Mouse (Mus musculus) liver, adult 2 months (tissue): ENCODE results near the gene Epas1. TPM values are rescaled to one million over a fixed set of nuclear protein-coding genes. Genes with fewer than 3 reads are reported as not detected.
A peak's percentile ranks its signal among the peaks of the same experiment; 100 is the strongest.

Experiments
- DNase-seq: peaks from one replicate; pipeline ENCODE4 v3.0.0-alpha.2; 2011; ENCODE audit warnings: low read depth, low spot score; ENCODE audit errors: extremely low read depth
- H3K27ac ChIP-seq: fragments of 200-500 bp; replicated peaks from 2 replicates; pipeline ENCODE4 v1.5.1; 2012; ENCODE audit warnings: low read depth, mild to moderate bottlenecking, control low read depth, inconsistent platforms, low read length; ENCODE audit not compliant: insufficient read depth
- H3K27me3 ChIP-seq: fragments of 200-500 bp; 2 replicates; pipeline ENCODE4 v1.6.1; 2012; ENCODE audit warnings: mild to moderate bottlenecking, moderate library complexity, low read length, inconsistent platforms; ENCODE audit not compliant: control insufficient read depth, insufficient read depth
- H3K36me3 ChIP-seq: fragments of 200-500 bp; 2 replicates; pipeline ENCODE4 v1.6.1; 2012; ENCODE audit warnings: low read length, inconsistent platforms; ENCODE audit not compliant: control insufficient read depth, insufficient read depth
- H3K4me1 ChIP-seq: fragments of 200-500 bp; 2 replicates; pipeline ENCODE4 v1.6.1; 2011; ENCODE audit warnings: low read length; ENCODE audit not compliant: control insufficient read depth, insufficient read depth
- H3K4me3 ChIP-seq: fragments of 200-500 bp; 2 replicates; pipeline ENCODE4 v1.5.1; 2011; ENCODE audit warnings: low read depth, mild to moderate bottlenecking, control low read depth, low read length, moderate library complexity; ENCODE audit not compliant: insufficient read depth
- H3K79me2 ChIP-seq: fragments of 200-500 bp; 2 replicates; pipeline ENCODE4 v1.6.1; 2012; ENCODE audit warnings: inconsistent platforms, mild to moderate bottlenecking, low read length, moderate library complexity; ENCODE audit not compliant: control insufficient read depth, insufficient read depth
- H3K9ac ChIP-seq: fragments of 200-500 bp; 2 replicates; pipeline ENCODE4 v1.6.1; 2012; ENCODE audit warnings: low read depth, mild to moderate bottlenecking, control low read depth, inconsistent platforms, low read length
- CTCF ChIP-seq: fragments of 200-500 bp; IDR thresholded peaks from 2 replicates; pipeline ENCODE4 v1.5.1; 2011; ENCODE audit warnings: low read depth, low read length, control low read depth
- POLR2A ChIP-seq: fragments of 200-500 bp; IDR thresholded peaks from 2 replicates; pipeline ENCODE4 v1.6.1; 2011; ENCODE audit warnings: low read length, control low read depth; ENCODE audit not compliant: insufficient read depth; ENCODE audit errors: extremely low read depth
- WGBS: fragments of 180-500 bp; shearing (Covaris S2); methylation state at CpG from one replicate; pipeline ENCODE4 v1.1.7; 2018; 5-methylcytosine and 5-hydroxymethylcytosine counted together
- polyA plus RNA-seq: library from polyadenylated mRNA; depleted of rRNA; stranded (reverse); fragments of >200 nt; gene quantifications from 2 replicates; pipeline ENCODE4 v1.2.3, GENCODE M21; 2012
- total RNA-seq: library from RNA; depleted of rRNA; stranded (reverse); fragments of >200 nt; gene quantifications from 2 replicates; pipeline ENCODE4 v1.2.3, GENCODE M21; 2014

Gene Epas1
- total and polyA plus RNA-seq, 2 experiments: 34.8 to 41.3 TPM

DNA sequence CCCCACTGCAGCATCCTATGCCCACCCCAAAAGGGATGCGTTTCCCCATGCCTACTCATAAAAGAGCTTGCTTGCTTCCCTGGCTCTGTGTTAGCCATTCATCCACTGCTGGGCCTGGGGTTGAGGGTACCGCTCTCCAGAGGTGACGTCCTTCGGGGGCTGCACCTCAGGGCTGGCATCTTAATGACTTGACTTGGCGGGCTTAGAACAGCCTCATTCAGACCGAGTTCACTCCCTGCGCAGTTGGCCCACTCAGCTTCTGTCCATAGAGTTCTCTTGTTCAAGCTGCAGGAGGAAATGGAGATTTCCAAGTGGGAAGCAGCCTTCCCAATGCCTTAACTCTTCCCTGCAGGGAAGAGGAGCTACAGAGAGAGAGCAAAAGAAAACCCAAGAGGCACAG lies 32.1 kb downstream of the Epas1 start:
- WGBS: 76% methylated on average over 7 of the region's 7 CpGs
- no peaks in the 10 kb centered on the region; the same call in 1 of the 2 replicates for H3K36me3 ChIP-seq
- H3K4me3 ChIP-seq: no peak overlapping the region
- H3K27ac ChIP-seq: no peak overlapping the region
- H3K9ac ChIP-seq: no peak overlapping the region
- H3K79me2 ChIP-seq: peaks cover 78% of the 10 kb centered on the region
- H3K4me1 ChIP-seq: peaks cover 27% of the 10 kb centered on the region
- H3K27me3 ChIP-seq: no peaks in the 10 kb centered on the region
- no peak for DNase-seq
- TF ChIP-seq POLR2A: no peak

DNA sequence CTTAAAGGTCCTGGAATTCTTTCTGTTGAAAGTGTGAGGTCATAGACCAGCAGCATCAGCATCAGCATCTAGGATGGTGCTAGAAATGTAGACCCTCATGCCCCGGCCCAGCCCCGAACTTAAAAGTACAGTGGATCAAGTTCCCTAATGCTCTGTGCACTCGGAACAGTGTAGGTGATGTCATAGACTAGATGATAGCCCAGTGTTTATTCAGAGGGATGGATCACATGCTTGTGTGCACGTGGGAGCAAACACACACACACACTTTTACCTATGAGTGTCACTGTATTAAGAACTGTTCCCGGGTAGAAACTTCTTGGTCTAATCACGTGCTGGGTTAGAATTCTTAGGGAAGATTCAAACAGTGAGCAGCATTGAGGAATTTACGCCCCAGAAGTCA lies 33.0 kb downstream of the Epas1 start:
- Histone ChIP-seq H3K4me3 (no peak overlapping the region), H3K4me1 (peaks cover 21% of the 10 kb centered on the region), H3K27me3 (no peaks in the 10 kb centered on the region), H3K36me3 (no peaks in the 10 kb centered on the region; the same call in 1 of the 2 replicates), H3K27ac (no peak overlapping the region), H3K9ac (no peak overlapping the region), H3K79me2 (peaks cover 72% of the 10 kb centered on the region)
- no peak for TF ChIP-seq CTCF
- TF ChIP-seq POLR2A: no peak
- DNase-seq: peak; percentile 54
- 58% methylated on average over 7 of the region's 7 CpGs for WGBS

- WGBS: 72% methylated on average over 7 of the region's 7 CpGs
- H3K27ac ChIP-seq: no peak overlapping the region
Observed at GRCm38 (mm10) chr17:86787805-86788204, 34.3 kb downstream of the Epas1 start.

GRCm38 (mm10) chr17:86788316-86788715 lies 34.8 kb downstream of the Epas1 start:
- no peak for TF ChIP-seq CTCF
- TF ChIP-seq POLR2A: no peak
- peaks cover 70% of the 10 kb centered on the region; the same call in 1 of the 2 replicates for H3K79me2 ChIP-seq
- H3K9ac ChIP-seq: no peak overlapping the region
- H3K27ac ChIP-seq: no peak overlapping the region
- peaks cover 11% of the 10 kb centered on the region for H3K4me1 ChIP-seq
- no peaks in the 10 kb centered on the region; the same call in 1 of the 2 replicates for H3K36me3 ChIP-seq
- no peaks in the 10 kb centered on the region for H3K27me3 ChIP-seq
- 59% methylated on average over 6 of the region's 6 CpGs for WGBS
- DNase-seq: no peak
- no peak overlapping the region for H3K4me3 ChIP-seq

More at GRCm38 (mm10) chr17:86787805-86788204, 34.3 kb downstream of the Epas1 start:
- peaks cover 11% of the 10 kb centered on the region for H3K4me1 ChIP-seq
- no peaks in the 10 kb centered on the region; the same call in 1 of the 2 replicates for H3K36me3 ChIP-seq
- no peak overlapping the region for H3K4me3 ChIP-seq
- TF ChIP-seq CTCF (no peak), POLR2A (no peak)
- H3K27me3 ChIP-seq: no peaks in the 10 kb centered on the region
- DNase-seq: no peak
- no peak overlapping the region for H3K9ac ChIP-seq
- peaks cover 71% of the 10 kb centered on the region; the same call in 1 of the 2 replicates for H3K79me2 ChIP-seq

GRCm38 (mm10) chr17:86791925-86792324 lies 38.4 kb downstream of the Epas1 start:
- H3K4me1 ChIP-seq: peaks cover 25% of the 10 kb centered on the region
- peaks cover 50% of the 10 kb centered on the region for H3K79me2 ChIP-seq
- WGBS: 89% methylated on average over 8 of the region's 8 CpGs
- H3K9ac ChIP-seq: no peak overlapping the region
- no peaks in the 10 kb centered on the region for H3K27me3 ChIP-seq
- no peak for DNase-seq
- H3K36me3 ChIP-seq: no peaks in the 10 kb centered on the region; the same call in 1 of the 2 replicates
- H3K27ac ChIP-seq: no peak overlapping the region
- no peak overlapping the region for H3K4me3 ChIP-seq
- TF ChIP-seq CTCF: no peak

GRCm38 (mm10) chr17:86795773-86796172 lies 42.3 kb downstream of the Epas1 start:
- Histone ChIP-seq H3K27ac (peak overlapping the region; percentile 34), H3K36me3 (peaks cover 8% of the 10 kb centered on the region)
- 20% methylated on average over 5 of the region's 5 CpGs for WGBS

More at GRCm38 (mm10) chr17:86795773-86796172, 42.3 kb downstream of the Epas1 start:
- peaks cover 27% of the 10 kb centered on the region for H3K4me1 ChIP-seq
- TF ChIP-seq POLR2A: no peak
- no peak for TF ChIP-seq CTCF
- H3K79me2 ChIP-seq: peaks cover 49% of the 10 kb centered on the region
- no peak overlapping the region for H3K4me3 ChIP-seq
- H3K27me3 ChIP-seq: no peaks in the 10 kb centered on the region
- DNase-seq: peak; percentile 88
- no peak overlapping the region for H3K9ac ChIP-seq
